Mouse (Mus musculus) heart, embryonic 11.5 days (tissue): ENCODE measurements around the gene Tspan11. TPM values are rescaled to one million over a fixed set of nuclear protein-coding genes. Genes with fewer than 3 reads are reported as not detected.

Experiments
- ATAC-seq: fragments of 200-750 bp; cut with Nextera tagmentation; replicated peaks from 2 replicates; pipeline ENCODE4 v1.8.0; 2017; ENCODE audit warnings: moderate library complexity; ENCODE audit not compliant: insufficient number of reproducible peaks, low FRiP score, low TSS enrichment
- H3K27ac ChIP-seq: fragments of 300-500 bp; sonication (generic); 2 replicates; pipeline ENCODE4 v1.5.1; 2014; ENCODE audit warnings: mild to moderate bottlenecking, low read depth, low read length
- H3K27me3 ChIP-seq: fragments of 300-500 bp; sonication (generic); 2 replicates; pipeline ENCODE4 v1.6.1; 2014; ENCODE audit warnings: mild to moderate bottlenecking, low read length, mixed read lengths; ENCODE audit not compliant: control insufficient read depth, insufficient read depth
- H3K36me3 ChIP-seq: fragments of 300-500 bp; sonication (generic); 2 replicates; pipeline ENCODE4 v1.6.1; 2014; ENCODE audit warnings: mild to moderate bottlenecking, low read length, moderate library complexity, mixed read lengths; ENCODE audit not compliant: control insufficient read depth, insufficient read depth
- H3K4me1 ChIP-seq: fragments of 300-500 bp; sonication (generic); 2 replicates; pipeline ENCODE4 v1.6.1; 2014; ENCODE audit warnings: low read length; ENCODE audit not compliant: control insufficient read depth, insufficient read depth
- H3K4me2 ChIP-seq: fragments of 300-500 bp; sonication (generic); 2 replicates; pipeline ENCODE4 v1.6.1; 2014; ENCODE audit warnings: mild to moderate bottlenecking, moderate library complexity
- H3K4me3 ChIP-seq: fragments of 300-500 bp; sonication (generic); 2 replicates; pipeline ENCODE4 v1.5.1; 2014; ENCODE audit warnings: low read depth, low read length
- H3K9ac ChIP-seq: fragments of 300-500 bp; sonication (generic); 2 replicates; pipeline ENCODE4 v1.6.1; 2014; ENCODE audit warnings: mild to moderate bottlenecking, low read depth, low read length, moderate library complexity
- H3K9me3 ChIP-seq: fragments of 300-500 bp; sonication (generic); replicated peaks from 2 replicates; pipeline ENCODE4 v1.6.1; 2016; ENCODE audit warnings: low read length; ENCODE audit not compliant: control insufficient read depth
- WGBS: fragments of 180-500 bp; shearing (Covaris S2); extraction: QIAGEN DNeasy Blood & Tissue Kit; methylation state at CpG from one replicate; pipeline ENCODE4 v1.1.7; 2014; ENCODE audit not compliant: insufficient replicate concordance; 5-methylcytosine and 5-hydroxymethylcytosine counted together
- polyA plus RNA-seq: library from polyadenylated mRNA; unstranded; fragments of >200 nt; fragmentation: Nextera tagmentation; extraction: Ambion mirVana; gene quantifications from 2 replicates; pipeline ENCODE4 v1.2.1, GENCODE M21; 2014

The Tspan11 gene
- polyA plus RNA-seq, 1 experiment from 2014 or later: 2.0 TPM

GRCm38 (mm10) chr6:127949885-127950284 lies 62.5 kb downstream of the Tspan11 start:
- Histone ChIP-seq H3K9me3 (no peaks in the 10 kb centered on the region), H3K4me3 (no peak overlapping the region), H3K27me3 (no peaks in the 10 kb centered on the region), H3K27ac (no peak overlapping the region), H3K9ac (no peak overlapping the region), H3K36me3 (no peaks in the 10 kb centered on the region), H3K4me2 (no peak overlapping the region), H3K4me1 (no peaks in the 10 kb centered on the region)
- WGBS: 74% methylated on average over 7 of the region's 7 CpGs
- no peak for ATAC-seq

- Histone ChIP-seq H3K4me1 (no peaks in the 10 kb centered on the region), H3K4me3 (no peak overlapping the region), H3K4me2 (no peak overlapping the region), H3K27ac (no peak overlapping the region), H3K27me3 (no peaks in the 10 kb centered on the region), H3K9me3 (no peaks in the 10 kb centered on the region), H3K36me3 (no peaks in the 10 kb centered on the region), H3K9ac (no peak overlapping the region)
- ATAC-seq: no peak
- WGBS: 76% methylated on average over 4 of the region's 4 CpGs
Observed at GRCm38 (mm10) chr6:127953071-127953470, 65.7 kb downstream of the Tspan11 start.

- ATAC-seq: no peak
- Histone ChIP-seq H3K4me1 (no peaks in the 10 kb centered on the region), H3K4me2 (no peak overlapping the region), H3K36me3 (no peaks in the 10 kb centered on the region), H3K4me3 (no peak overlapping the region), H3K27ac (no peak overlapping the region), H3K9me3 (no peaks in the 10 kb centered on the region), H3K9ac (no peak overlapping the region), H3K27me3 (no peaks in the 10 kb centered on the region)
- 78% methylated on average over 5 of the region's 5 CpGs for WGBS
Observed at GRCm38 (mm10) chr6:127956172-127956571, 68.8 kb downstream of the Tspan11 start.

- Histone ChIP-seq H3K4me2 (no peak overlapping the region), H3K27ac (no peak overlapping the region), H3K9me3 (no peaks in the 10 kb centered on the region), H3K4me3 (no peak overlapping the region), H3K4me1 (no peaks in the 10 kb centered on the region), H3K36me3 (peaks cover 10% of the 10 kb centered on the region), H3K27me3 (no peaks in the 10 kb centered on the region), H3K9ac (no peak overlapping the region)
- no peak for ATAC-seq
- WGBS: 76% methylated on average over 1 of the region's 1 CpGs
Observed at GRCm38 (mm10) chr6:127960203-127960602, 72.8 kb downstream of the Tspan11 start.

DNA sequence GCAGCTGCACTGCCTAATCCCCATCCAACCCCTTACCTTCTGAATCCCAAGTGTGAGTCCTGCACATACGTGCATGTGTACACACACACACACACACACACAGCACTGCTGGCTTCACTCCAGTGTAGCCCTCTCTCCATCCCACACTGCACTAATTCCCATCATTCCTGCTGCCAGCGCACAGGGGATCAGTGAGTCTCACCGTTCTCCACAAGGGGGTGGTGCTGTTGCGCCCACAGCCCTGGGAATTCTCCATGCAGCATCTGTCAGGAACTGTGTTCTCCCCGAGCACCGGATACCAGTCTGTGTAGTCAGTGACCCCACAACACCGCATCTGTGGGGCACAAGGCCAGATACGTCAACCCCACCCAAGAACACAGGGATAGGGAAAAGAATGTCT lies 78.1 kb downstream of the Tspan11 start:
- H3K27ac ChIP-seq: no peak overlapping the region
- H3K9ac ChIP-seq: no peak overlapping the region
- no peaks in the 10 kb centered on the region for H3K27me3 ChIP-seq
- H3K9me3 ChIP-seq: no peaks in the 10 kb centered on the region
- ATAC-seq: no peak; the same call in 1 of the 2 replicates
- H3K36me3 ChIP-seq: peaks cover 14% of the 10 kb centered on the region
- H3K4me2 ChIP-seq: no peak overlapping the region
- 54% methylated on average over 8 of the region's 8 CpGs for WGBS
- peaks cover 12% of the 10 kb centered on the region for H3K4me1 ChIP-seq
- H3K4me3 ChIP-seq: no peak overlapping the region

- no peak overlapping the region for H3K27ac ChIP-seq
- no peak overlapping the region for H3K4me2 ChIP-seq
- WGBS: 42% methylated on average over 7 of the region's 7 CpGs
- no peak overlapping the region for H3K4me3 ChIP-seq
- H3K27me3 ChIP-seq: no peaks in the 10 kb centered on the region
- H3K4me1 ChIP-seq: peaks cover 28% of the 10 kb centered on the region
- no peak for ATAC-seq
- H3K9ac ChIP-seq: no peak overlapping the region
- H3K9me3 ChIP-seq: no peaks in the 10 kb centered on the region
- peaks cover 4% of the 10 kb centered on the region for H3K36me3 ChIP-seq
Observed at GRCm38 (mm10) chr6:127969709-127970108, 82.3 kb downstream of the Tspan11 start.

DNA sequence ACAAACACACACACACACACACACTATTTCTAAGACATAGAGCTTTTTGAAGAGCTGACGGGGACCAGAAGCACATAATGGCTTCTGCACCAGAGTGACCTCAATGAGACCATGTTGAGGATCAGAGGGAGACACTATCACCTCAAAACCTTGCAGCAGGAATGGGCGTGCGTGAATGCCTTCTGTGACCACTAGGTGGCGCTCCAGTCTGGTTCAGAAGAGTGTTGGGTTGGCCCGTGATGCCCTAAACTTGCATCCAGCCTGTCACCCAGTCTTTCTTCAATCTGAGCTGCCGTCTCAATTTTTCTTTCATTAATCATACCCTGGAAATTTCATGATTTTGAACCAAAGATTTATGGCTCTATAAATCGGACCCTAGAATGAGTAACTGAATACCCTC lies 82.7 kb downstream of the Tspan11 start:
- H3K9me3 ChIP-seq: no peaks in the 10 kb centered on the region
- H3K36me3 ChIP-seq: peaks cover 4% of the 10 kb centered on the region
- 9% methylated on average over 7 of the region's 7 CpGs for WGBS
- no peaks in the 10 kb centered on the region for H3K27me3 ChIP-seq
- no peak overlapping the region for H3K9ac ChIP-seq
- H3K4me1 ChIP-seq: peaks cover 32% of the 10 kb centered on the region
- H3K4me2 ChIP-seq: no peak overlapping the region
- no peak overlapping the region for H3K27ac ChIP-seq
- ATAC-seq: no peak
- H3K4me3 ChIP-seq: no peak overlapping the region

- Histone ChIP-seq H3K27me3 (no peaks in the 10 kb centered on the region), H3K36me3 (no peaks in the 10 kb centered on the region), H3K4me3 (no peak overlapping the region), H3K4me2 (no peak overlapping the region), H3K9me3 (no peaks in the 10 kb centered on the region), H3K4me1 (peaks cover 40% of the 10 kb centered on the region), H3K9ac (no peak overlapping the region), H3K27ac (no peak overlapping the region)
- no peak for ATAC-seq
- WGBS: 59% methylated on average over 5 of the region's 5 CpGs
Observed at GRCm38 (mm10) chr6:127970848-127971247, 83.5 kb downstream of the Tspan11 start.

- no peak for ATAC-seq
- Histone ChIP-seq H3K27ac (no peak overlapping the region), H3K36me3 (no peaks in the 10 kb centered on the region), H3K4me2 (no peak overlapping the region), H3K9ac (no peak overlapping the region), H3K4me3 (no peak overlapping the region), H3K9me3 (no peaks in the 10 kb centered on the region), H3K27me3 (no peaks in the 10 kb centered on the region), H3K4me1 (peaks cover 46% of the 10 kb centered on the region)
- WGBS: 80% methylated on average over 5 of the region's 5 CpGs
Observed at GRCm38 (mm10) chr6:127971931-127972330, 84.5 kb downstream of the Tspan11 start.
